Mouse (Mus musculus): ENCODE measurements at regions not wholly inside any gene's neighbourhood (a gene's known extent, or its start where the extent isn't known, plus 50 kb on each side); places are given as distances from the start of the nearest gene placed in this dataset.

- Histone ChIP-seq H3K27me3 (no peaks in the 10 kb centered on the region), H3K4me1 (no peaks in the 10 kb centered on the region), H3K4me2 (replicated peaks) (no peak overlapping the region), H3K9me3 (no peaks in the 10 kb centered on the region), H3K9ac (no peak overlapping the region), H3K27ac (no peak overlapping the region), H3K4me3 (no peak overlapping the region), H3K36me3 (no peaks in the 10 kb centered on the region)
- no peak for ATAC-seq (ENCODE audit: insufficient number of reproducible peaks, insufficient read depth, low FRiP score, low TSS enrichment)
- WGBS: 53% methylated on average over 5 of the region's 5 CpGs
Measured at GRCm38 (mm10) chr10:44716612-44717011, 188.3 kb upstream of the Prdm1 start.

GRCm38 (mm10) chr10:44715902-44716301 lies 187.6 kb upstream of the Prdm1 start:
- ATAC-seq (ENCODE audit: insufficient number of reproducible peaks, insufficient read depth, low FRiP score, low TSS enrichment): no peak
- H3K4me2 ChIP-seq (replicated peaks): no peak overlapping the region
- H3K27ac ChIP-seq: no peak overlapping the region
- no peak overlapping the region for H3K9ac ChIP-seq
- no peaks in the 10 kb centered on the region for H3K4me1 ChIP-seq
- H3K36me3 ChIP-seq: no peaks in the 10 kb centered on the region
- H3K4me3 ChIP-seq: no peak overlapping the region
- H3K9me3 ChIP-seq: no peaks in the 10 kb centered on the region
- no peaks in the 10 kb centered on the region for H3K27me3 ChIP-seq

- H3K4me3 ChIP-seq: no peak overlapping the region
- 79% methylated on average over 4 of the region's 4 CpGs for WGBS
- H3K36me3 ChIP-seq: no peaks in the 10 kb centered on the region
- H3K4me1 ChIP-seq: no peaks in the 10 kb centered on the region
- no peak overlapping the region for H3K4me2 ChIP-seq (replicated peaks)
- H3K9me3 ChIP-seq: no peaks in the 10 kb centered on the region
- no peaks in the 10 kb centered on the region for H3K27me3 ChIP-seq
- no peak for ATAC-seq (ENCODE audit: insufficient number of reproducible peaks, insufficient read depth, low FRiP score, low TSS enrichment)
- H3K27ac ChIP-seq: no peak overlapping the region
- no peak overlapping the region for H3K9ac ChIP-seq
Measured at GRCm38 (mm10) chr10:44708830-44709229, 180.5 kb upstream of the Prdm1 start.

GRCm38 (mm10) chr10:44704143-44704542 lies 175.8 kb upstream of the Prdm1 start:
- Histone ChIP-seq H3K27ac (no peak overlapping the region), H3K9ac (no peak overlapping the region), H3K4me3 (no peak overlapping the region), H3K36me3 (no peaks in the 10 kb centered on the region), H3K4me1 (no peaks in the 10 kb centered on the region), H3K27me3 (no peaks in the 10 kb centered on the region), H3K4me2 (replicated peaks) (no peak overlapping the region), H3K9me3 (no peaks in the 10 kb centered on the region)
- ATAC-seq (ENCODE audit: insufficient number of reproducible peaks, insufficient read depth, low FRiP score, low TSS enrichment): no peak
- WGBS: 85% methylated on average over 3 of the region's 3 CpGs

GRCm38 (mm10) chr10:44702108-44702507 lies 173.8 kb upstream of the Prdm1 start:
- ATAC-seq (ENCODE audit: insufficient number of reproducible peaks, insufficient read depth, low FRiP score, low TSS enrichment): no peak
- H3K27me3 ChIP-seq: no peaks in the 10 kb centered on the region
- H3K9me3 ChIP-seq: no peaks in the 10 kb centered on the region
- H3K36me3 ChIP-seq: no peaks in the 10 kb centered on the region
- H3K4me1 ChIP-seq: peaks cover 3% of the 10 kb centered on the region
- H3K4me2 ChIP-seq (replicated peaks): no peak overlapping the region
- no peak overlapping the region for H3K9ac ChIP-seq
- no peak overlapping the region for H3K4me3 ChIP-seq
- 46% methylated on average over 5 of the region's 5 CpGs for WGBS
- H3K27ac ChIP-seq: no peak overlapping the region

- Histone ChIP-seq H3K36me3 (no peaks in the 10 kb centered on the region), H3K4me1 (peaks cover 3% of the 10 kb centered on the region), H3K4me2 (replicated peaks) (no peak overlapping the region), H3K9me3 (no peaks in the 10 kb centered on the region), H3K9ac (no peak overlapping the region), H3K27me3 (no peaks in the 10 kb centered on the region), H3K27ac (no peak overlapping the region), H3K4me3 (no peak overlapping the region)
- WGBS: 85% methylated on average over 11 of the region's 11 CpGs
- no peak for ATAC-seq (ENCODE audit: insufficient number of reproducible peaks, insufficient read depth, low FRiP score, low TSS enrichment)
Measured at GRCm38 (mm10) chr10:44699988-44700537, 171.8 kb upstream of the Prdm1 start.

GRCm38 (mm10) chr10:44697966-44698365 lies 169.7 kb upstream of the Prdm1 start:
- WGBS: 25% methylated on average over 2 of the region's 2 CpGs
- Histone ChIP-seq H3K27ac (no peak overlapping the region), H3K4me2 (replicated peaks) (no peak overlapping the region), H3K27me3 (no peaks in the 10 kb centered on the region), H3K9ac (no peak overlapping the region), H3K9me3 (no peaks in the 10 kb centered on the region), H3K4me1 (peaks cover 3% of the 10 kb centered on the region), H3K36me3 (no peaks in the 10 kb centered on the region), H3K4me3 (no peak overlapping the region)
- ATAC-seq (ENCODE audit: insufficient number of reproducible peaks, insufficient read depth, low FRiP score, low TSS enrichment): no peak

- H3K36me3 ChIP-seq: no peaks in the 10 kb centered on the region
- H3K27me3 ChIP-seq: no peaks in the 10 kb centered on the region
- 38% methylated on average over 2 of the region's 2 CpGs for WGBS
- peaks cover 3% of the 10 kb centered on the region for H3K4me1 ChIP-seq
- H3K9ac ChIP-seq: no peak overlapping the region
- no peak for ATAC-seq (ENCODE audit: insufficient number of reproducible peaks, insufficient read depth, low FRiP score, low TSS enrichment)
- no peak overlapping the region for H3K4me2 ChIP-seq (replicated peaks)
- H3K27ac ChIP-seq: no peak overlapping the region
- no peak overlapping the region for H3K4me3 ChIP-seq
- no peaks in the 10 kb centered on the region for H3K9me3 ChIP-seq
Measured at GRCm38 (mm10) chr10:44696973-44697372, 168.7 kb upstream of the Prdm1 start.

GRCm38 (mm10) chr10:44691590-44692327 lies 163.5 kb upstream of the Prdm1 start:
- Histone ChIP-seq H3K9ac (no peak overlapping the region), H3K4me3 (no peak overlapping the region), H3K36me3 (no peaks in the 10 kb centered on the region), H3K27me3 (no peaks in the 10 kb centered on the region), H3K9me3 (no peaks in the 10 kb centered on the region), H3K27ac (no peak overlapping the region), H3K4me1 (no peaks in the 10 kb centered on the region; the same call in 1 of the 2 replicates), H3K4me2 (replicated peaks) (no peak overlapping the region)
- no peak for ATAC-seq (ENCODE audit: insufficient number of reproducible peaks, insufficient read depth, low FRiP score, low TSS enrichment)
- 80% methylated on average over 15 of the region's 15 CpGs for WGBS

- no peaks in the 10 kb centered on the region for H3K9me3 ChIP-seq
- 89% methylated on average over 3 of the region's 3 CpGs for WGBS
- no peak overlapping the region for H3K27ac ChIP-seq
- no peaks in the 10 kb centered on the region for H3K36me3 ChIP-seq
- no peak overlapping the region for H3K9ac ChIP-seq
- H3K4me3 ChIP-seq: no peak overlapping the region
- no peak overlapping the region for H3K4me2 ChIP-seq (replicated peaks)
- no peak for ATAC-seq (ENCODE audit: insufficient number of reproducible peaks, insufficient read depth, low FRiP score, low TSS enrichment)
- no peaks in the 10 kb centered on the region for H3K4me1 ChIP-seq
- no peaks in the 10 kb centered on the region for H3K27me3 ChIP-seq
Measured at GRCm38 (mm10) chr10:44688555-44688954, 160.3 kb upstream of the Prdm1 start.

- 78% methylated on average over 4 of the region's 4 CpGs for WGBS
- no peak for ATAC-seq (ENCODE audit: insufficient number of reproducible peaks, insufficient read depth, low FRiP score, low TSS enrichment)
Measured at GRCm38 (mm10) chr10:44686055-44686454, 157.8 kb upstream of the Prdm1 start.

GRCm38 (mm10) chr10:44685215-44685614 lies 156.9 kb upstream of the Prdm1 start:
- Histone ChIP-seq H3K36me3 (no peaks in the 10 kb centered on the region), H3K9me3 (no peaks in the 10 kb centered on the region), H3K27me3 (no peaks in the 10 kb centered on the region), H3K4me3 (no peak overlapping the region), H3K9ac (no peak overlapping the region), H3K4me2 (replicated peaks) (no peak overlapping the region), H3K4me1 (no peaks in the 10 kb centered on the region), H3K27ac (no peak overlapping the region)
- 56% methylated on average over 3 of the region's 3 CpGs for WGBS
- ATAC-seq (ENCODE audit: insufficient number of reproducible peaks, insufficient read depth, low FRiP score, low TSS enrichment): no peak

More at GRCm38 (mm10) chr10:44686055-44686454, 157.8 kb upstream of the Prdm1 start:
- H3K4me2 ChIP-seq (replicated peaks): no peak overlapping the region
- no peaks in the 10 kb centered on the region for H3K4me1 ChIP-seq
- H3K4me3 ChIP-seq: no peak overlapping the region
- no peak overlapping the region for H3K9ac ChIP-seq
- H3K36me3 ChIP-seq: no peaks in the 10 kb centered on the region
- H3K27me3 ChIP-seq: no peaks in the 10 kb centered on the region
- no peak overlapping the region for H3K27ac ChIP-seq
- H3K9me3 ChIP-seq: no peaks in the 10 kb centered on the region
